ENCODE assay signal across 23 mouse cellular contexts in genomic region chr16:26999563-26999962, GRCm38 (mm10). TPM values are rescaled to one million over a fixed set of nuclear protein-coding genes. Genes with fewer than 3 reads are reported as not detected.
A peak's percentile ranks its signal among the peaks of the same experiment; 100 is the strongest.
DNase-seq lines count a peak whose midpoint lies in the region; ATAC-seq and TF ChIP-seq lines count a peak whose summit lies in the region.
"Had no signal": no experiment of that assay in that cellular context is flagged by ENCODE, and none has a peak within 500 bp of the region (broad histone marks: within the 10 kb centered on the region; RNA-seq: fewer than 3 reads in every experiment).

No protein-coding gene starts in this region.

- H3K4me2 ChIP-seq in kidney, embryonic 16.5 days (replicated peaks; ENCODE audit: low read depth, low read length) = no peak overlapping the region
- H3K4me2 ChIP-seq in CH12.LX (ENCODE audit: insufficient read depth, low read depth, poor library complexity, severe bottlenecking) = peak overlapping the region; percentile 16; the same call in 1 of the 2 replicates
- H3K4me2 ChIP-seq in hindbrain, embryonic 14.5 days (replicated peaks) = no peak overlapping the region
- H3K4me2 ChIP-seq: heart, embryonic 12.5 days had no signal

- no peaks in the 10 kb centered on the region for H3K36me3 ChIP-seq in kidney, embryonic 16.5 days (ENCODE audit: insufficient read depth, low read length)
- H3K36me3 ChIP-seq in CH12.LX (replicated peaks in 1 of 2; ENCODE audit: control insufficient read depth in 1 of 2, insufficient read depth in 1 of 2, low read length in 1 of 2) = no peaks in the 10 kb centered on the region
- no peaks in the 10 kb centered on the region for H3K36me3 ChIP-seq in hindbrain, embryonic 14.5 days (replicated peaks; ENCODE audit: control insufficient read depth, insufficient read depth)
- H3K36me3 ChIP-seq: G1E; heart, embryonic 12.5 days had no signal

- dilution Hi-C loops in CH12.LX (cut with MboI; ENCODE audit: extremely low pct_ligation_motif_present, extremely low pct_unique_long_range_greater_than_20kb, low sequenced_read_pairs) = no loop called here

- no peak for TF ChIP-seq CTCF in CH12.LX (conservative IDR thresholded peaks at IDR 0.05 in 1 of 2, IDR thresholded peaks at IDR 0.05 in 1 of 2; ENCODE audit: low read depth in 2 of 2, low read length in 2 of 2)

- 6% methylated on average over 2 of the region's 2 CpGs for WGBS in kidney, embryonic 16.5 days
- 4% methylated on average over 2 of the region's 2 CpGs for WGBS in hindbrain, embryonic 14.5 days

- no peak for TF ChIP-seq RAD21 in CH12.LX (IDR thresholded peaks at IDR 0.05; ENCODE audit: low read depth, low read length)

- H3K79me2 ChIP-seq in CH12.LX (replicated peaks; ENCODE audit: control insufficient read depth, extremely low read depth, insufficient read depth, poor library complexity, severe bottlenecking) = no peaks in the 10 kb centered on the region

- no peak for DNase-seq in kidney, adult 18-20 months
- DNase-seq in CH12.LX (ENCODE audit: extremely low read depth) = peak; percentile 15
- peak; percentile 11 for DNase-seq in embryo, embryonic 11 days
- DNase-seq in hindbrain, embryonic 14.5 days (ENCODE audit: low spot score) = no peak
- DNase-seq in left cerebral cortex, adult 9 months (ENCODE audit: low spot score in 2 of 2) = no peak
- DNase-seq in c-Kit-positive CD71-positive TER-119-positive erythroid progenitor cells, embryonic 14.5 days (ENCODE audit: low spot score) = no peak
- no peak for DNase-seq in left cerebral cortex, adult 11 months (ENCODE audit: low spot score)
- DNase-seq: adrenal gland, adult 2 months; cerebellum, adult 8-10 months; gastrocnemius, postnatal 10 days; kidney, adult 2 months; right cerebral cortex, adult 18-20 months; spleen, adult 18-20 months; thymus, postnatal 25 days had no signal

- H3K27ac ChIP-seq in kidney, embryonic 16.5 days (ENCODE audit: low read length) = no peak overlapping the region
- H3K27ac ChIP-seq in CH12.LX (ENCODE audit: insufficient read depth, low read depth) = no peak overlapping the region
- no peak overlapping the region for H3K27ac ChIP-seq in hindbrain, embryonic 14.5 days
- H3K27ac ChIP-seq: left cerebral cortex, adult 2 months; stomach, postnatal 0 days had no signal

- no peak for TF ChIP-seq EP300 in CH12.LX (IDR thresholded peaks at IDR 0.05; ENCODE audit: low read length)

- no peak overlapping the region for H3K9ac ChIP-seq in kidney, embryonic 16.5 days (replicated peaks; ENCODE audit: low read length)
- no peak overlapping the region for H3K9ac ChIP-seq in CH12.LX (ENCODE audit: insufficient read depth, low read depth)
- H3K9ac ChIP-seq in hindbrain, embryonic 14.5 days = no peak overlapping the region
- H3K9ac ChIP-seq: heart, embryonic 12.5 days had no signal

- ATAC-seq in kidney, embryonic 16.5 days (ENCODE audit: low FRiP score, low TSS enrichment) = peak; percentile 23; the same call in 1 of the 2 replicates
- peak; percentile 92 for ATAC-seq in hindbrain, embryonic 14.5 days (ENCODE audit: low FRiP score)
- ATAC-seq: midbrain, embryonic 16.5 days had no signal

- TF ChIP-seq POLR2A in CH12.LX (IDR thresholded peaks at IDR 0.05; ENCODE audit: low read depth, low read length) = no peak

- H3K4me3 ChIP-seq in kidney, embryonic 16.5 days (ENCODE audit: low read length) = no peak overlapping the region
- H3K4me3 ChIP-seq in CH12.LX (replicated peaks in 1 of 3; ENCODE audit: low read depth in 2 of 3, low read length in 2 of 3, poor library complexity in 1 of 3) = no peak overlapping the region
- no peak overlapping the region for H3K4me3 ChIP-seq in hindbrain, embryonic 14.5 days (replicated peaks; ENCODE audit: low read length)
- H3K4me3 ChIP-seq: heart, embryonic 12.5 days; left cerebral cortex, adult 2 months had no signal

- no peaks in the 10 kb centered on the region for H3K27me3 ChIP-seq in kidney, embryonic 16.5 days (ENCODE audit: insufficient read depth, low read length)
- H3K27me3 ChIP-seq in CH12.LX (replicated peaks) = no peaks in the 10 kb centered on the region
- H3K27me3 ChIP-seq in hindbrain, embryonic 14.5 days (ENCODE audit: control insufficient read depth, insufficient read depth, low read length) = 0 out of 2 replicates have a peak, but pooled peaks cover 6% of the 10 kb centered on the region
- H3K27me3 ChIP-seq: heart, embryonic 12.5 days had no signal

- H3K4me1 ChIP-seq in kidney, embryonic 16.5 days (ENCODE audit: insufficient read depth, low read length) = no peaks in the 10 kb centered on the region
- peaks cover 0 to 19% of the 10 kb centered on the region in 2 experiments; a peak in 2 of 4 replicates for H3K4me1 ChIP-seq in CH12.LX (ENCODE audit: control insufficient read depth in 1 of 2, insufficient read depth in 2 of 2)
- peaks cover 8% of the 10 kb centered on the region for H3K4me1 ChIP-seq in hindbrain, embryonic 14.5 days (replicated peaks; ENCODE audit: control insufficient read depth, insufficient read depth, low read length)

- no peaks in the 10 kb centered on the region for H3K9me3 ChIP-seq in kidney, embryonic 16.5 days (ENCODE audit: low read length)
- peaks cover 3% of the 10 kb centered on the region for H3K9me3 ChIP-seq in CH12.LX (replicated peaks; ENCODE audit: low read length)
- H3K9me3 ChIP-seq in hindbrain, embryonic 14.5 days (ENCODE audit: control insufficient read depth, low read length) = no peaks in the 10 kb centered on the region
- H3K9me3 ChIP-seq: G1E; heart, embryonic 12.5 days had no signal

- in situ Hi-C loops in CH12.LX (cut with MboI; ENCODE audit: low pct_ligation_motif_present, low pct_unique_long_range_greater_than_20kb, low sequenced_read_pairs) = loop anchor here (25.0 kb wide), 2 partner anchors 138 to 463 kb away; no protein-coding TSS in a partner anchor

TF ChIP-seq in CH12.LX, 34 proteins besides CTCF, POLR2A, EP300 and RAD21:
- TF ChIP-seq MXI1 (IDR thresholded peaks at IDR 0.05; ENCODE audit: low read depth, low read length) = no peak
- 0 out of 2 replicates have a peak, but pooled peaks have one; percentile 2 for TF ChIP-seq IRF4 (IDR thresholded peaks at IDR 0.05; ENCODE audit: low read depth, low read length)

RNA-seq across cellular contexts. Expression of gene Gmnc, which starts 8.1 kb away (rescaled TPM):
- polyA plus RNA-seq in kidney, embryonic 16.5 days (2015; fragmentation: Nextera tagmentation; extraction: Ambion mirVana) = not detected in 2 replicates
- total RNA-seq in CH12.LX (2012; rRNA removed) = not detected in 2 replicates
- total RNA-seq in CH12.LX (2014; rRNA removed) = not detected in 2 replicates
- polyA plus RNA-seq in CH12.LX (2012; ENCODE audit: insufficient read length, low read depth) = not detected in 2 replicates
- 1.1 and 2.1 TPM in 2 replicates for polyA plus RNA-seq in hindbrain, embryonic 14.5 days (2014; fragmentation: Nextera tagmentation; extraction: Ambion mirVana)
- total RNA-seq: adrenal gland, adult 2 months; hematopoietic stem cell, adult 5-6 weeks; neutrophil, adult 5-6 weeks had no signal
- polyA plus RNA-seq: adrenal gland, adult 2 months; G1E; heart, embryonic 12.5 days; liver, embryonic 16.5 days had no signal

Comparison
In these comparisons a context has a peak if more than half of its experiments do, and no peak if none do; other contexts are left out.
1. DNase-seq: peak in CH12.LX (single experiment) and embryo, embryonic 11 days (single experiment); none in kidney, adult 18-20 months (single experiment), hindbrain, embryonic 14.5 days (single experiment), left cerebral cortex, adult 9 months (0 of 2), c-Kit-positive CD71-positive TER-119-positive erythroid progenitor cells, embryonic 14.5 days (single experiment) and left cerebral cortex, adult 11 months (single experiment).